Mouse (Mus musculus) liver, embryonic 13.5 days (tissue): ENCODE measurements around the gene Gse1. TPM values are rescaled to one million over a fixed set of nuclear protein-coding genes. Genes with fewer than 3 reads are reported as not detected.
A peak's percentile ranks its signal among the peaks of the same experiment; 100 is the strongest.

Experiments used
- ATAC-seq: fragments of 200-750 bp; cut with Nextera tagmentation; 2 replicates; pipeline ENCODE4 v1.8.0; 2017; ENCODE audit warnings: low read depth, mild to moderate bottlenecking, moderate number of reproducible peaks, moderate library complexity
- DNase-seq: peaks from one replicate; pipeline ENCODE4 v3.0.0; 2022
- H3K27ac ChIP-seq: fragments of 300-500 bp; sonication (generic); 2 replicates; pipeline ENCODE4 v1.5.1; 2015; ENCODE audit warnings: moderate library complexity, mild to moderate bottlenecking, inconsistent platforms
- H3K27me3 ChIP-seq: fragments of 300-500 bp; sonication (generic); 2 replicates; pipeline ENCODE4 v1.6.1; 2015; ENCODE audit warnings: mild to moderate bottlenecking, inconsistent platforms
- H3K36me3 ChIP-seq: fragments of 300-500 bp; sonication (generic); 2 replicates; pipeline ENCODE4 v1.6.1; 2015; ENCODE audit warnings: mild to moderate bottlenecking, inconsistent platforms
- H3K4me1 ChIP-seq: fragments of 300-500 bp; sonication (generic); replicated peaks from 2 replicates; pipeline ENCODE4 v1.6.1; 2015; ENCODE audit warnings: inconsistent platforms
- H3K4me2 ChIP-seq: fragments of 300-500 bp; sonication (generic); 2 replicates; pipeline ENCODE4 v1.6.1; 2015; ENCODE audit warnings: inconsistent platforms, mild to moderate bottlenecking, moderate library complexity
- H3K4me3 ChIP-seq: fragments of 300-500 bp; sonication (generic); replicated peaks from 2 replicates; pipeline ENCODE4 v1.5.1; 2015; ENCODE audit warnings: mild to moderate bottlenecking, inconsistent platforms
- H3K9ac ChIP-seq: fragments of 300-500 bp; sonication (generic); 2 replicates; pipeline ENCODE4 v1.6.1; 2015; ENCODE audit warnings: mild to moderate bottlenecking, inconsistent platforms
- H3K9me3 ChIP-seq: fragments of 300-500 bp; sonication (generic); replicated peaks from 2 replicates; pipeline ENCODE4 v1.6.1; 2016; ENCODE audit warnings: inconsistent platforms
- WGBS: fragments of 180-500 bp; shearing (Covaris S2); methylation state at CpG from one replicate; pipeline ENCODE4 v1.1.7; 2015; ENCODE audit not compliant: insufficient replicate concordance; 5-methylcytosine and 5-hydroxymethylcytosine counted together
- polyA plus RNA-seq: library from polyadenylated mRNA; unstranded; fragments of >200 nt; fragmentation: Nextera tagmentation; extraction: Ambion mirVana; gene quantifications from 2 replicates; pipeline ENCODE4 v1.2.1, GENCODE M21; 2015

Gse1 gene
- polyA plus RNA-seq, 1 experiment from 2014 or later: 8.3 TPM

GRCm38 (mm10) chr8:120542995-120543394 is 314.7 kb downstream of the Gse1 start:
- peaks cover 36% of the 10 kb centered on the region for H3K36me3 ChIP-seq
- 0 out of 2 replicates have a peak overlapping the region, but pooled peaks have one; percentile 3 for H3K4me2 ChIP-seq
- DNase-seq: no peak
- H3K27me3 ChIP-seq: no peaks in the 10 kb centered on the region
- ATAC-seq: no peak
- 59% methylated on average over 13 of the region's 13 CpGs for WGBS
- H3K9ac ChIP-seq: 0 out of 2 replicates have a peak overlapping the region, but pooled peaks have one; percentile 17
- H3K9me3 ChIP-seq: no peaks in the 10 kb centered on the region
- H3K4me3 ChIP-seq: no peak overlapping the region
- peak overlapping the region; percentile 94 for H3K27ac ChIP-seq
- H3K4me1 ChIP-seq: peaks cover 100% of the 10 kb centered on the region

GRCm38 (mm10) chr8:120543416-120544055 is 315.3 kb downstream of the Gse1 start:
- WGBS: 77% methylated on average over 8 of the region's 8 CpGs
- no peak for ATAC-seq
- Histone ChIP-seq H3K4me2 (0 out of 2 replicates have a peak overlapping the region, but pooled peaks have one; percentile 3), H3K36me3 (peaks cover 41% of the 10 kb centered on the region), H3K9me3 (no peaks in the 10 kb centered on the region), H3K9ac (no peak overlapping the region), H3K27me3 (no peaks in the 10 kb centered on the region), H3K27ac (peak overlapping the region; percentile 94), H3K4me3 (no peak overlapping the region), H3K4me1 (peaks cover 100% of the 10 kb centered on the region)
- DNase-seq: no peak

GRCm38 (mm10) chr8:120544155-120544554 is 315.9 kb downstream of the Gse1 start:
- WGBS: 59% methylated on average over 5 of the region's 5 CpGs
- H3K36me3 ChIP-seq: peaks cover 46% of the 10 kb centered on the region
- no peak for ATAC-seq
- H3K9ac ChIP-seq: no peak overlapping the region
- no peaks in the 10 kb centered on the region for H3K9me3 ChIP-seq
- H3K4me1 ChIP-seq: peaks cover 99% of the 10 kb centered on the region
- DNase-seq: no peak
- H3K4me3 ChIP-seq: no peak overlapping the region
- no peak overlapping the region for H3K4me2 ChIP-seq
- H3K27ac ChIP-seq: 0 out of 2 replicates have a peak overlapping the region, but pooled peaks have one; percentile 43
- H3K27me3 ChIP-seq: no peaks in the 10 kb centered on the region

- Histone ChIP-seq H3K4me1 (peaks cover 99% of the 10 kb centered on the region), H3K27me3 (no peaks in the 10 kb centered on the region), H3K4me2 (no peak overlapping the region), H3K4me3 (no peak overlapping the region), H3K9me3 (no peaks in the 10 kb centered on the region), H3K36me3 (peaks cover 73% of the 10 kb centered on the region), H3K9ac (no peak overlapping the region), H3K27ac (no peak overlapping the region)
- DNase-seq (no peak), ATAC-seq (no peak)
- WGBS: 68% methylated on average over 9 of the region's 9 CpGs
These were observed 319.3 kb downstream of the Gse1 start for GRCm38 (mm10) chr8:120547562-120547961.

- DNase-seq: no peak
- no peak overlapping the region for H3K4me2 ChIP-seq
- no peaks in the 10 kb centered on the region for H3K9me3 ChIP-seq
- H3K4me1 ChIP-seq: peaks cover 97% of the 10 kb centered on the region
- H3K4me3 ChIP-seq: no peak overlapping the region
- no peak overlapping the region for H3K9ac ChIP-seq
- no peaks in the 10 kb centered on the region for H3K27me3 ChIP-seq
- no peak for ATAC-seq
- H3K27ac ChIP-seq: no peak overlapping the region
- WGBS: 76% methylated on average over 16 of the region's 16 CpGs
- peaks cover 77% of the 10 kb centered on the region for H3K36me3 ChIP-seq
These were observed 320.1 kb downstream of the Gse1 start for GRCm38 (mm10) chr8:120548313-120548761.

GRCm38 (mm10) chr8:120549321-120549921 is 321.2 kb downstream of the Gse1 start:
- no peaks in the 10 kb centered on the region for H3K27me3 ChIP-seq
- peaks cover 97% of the 10 kb centered on the region for H3K4me1 ChIP-seq
- DNase-seq: no peak
- no peak for ATAC-seq
- no peak overlapping the region for H3K4me3 ChIP-seq
- 68% methylated on average over 25 of the region's 25 CpGs for WGBS
- no peaks in the 10 kb centered on the region for H3K9me3 ChIP-seq
- no peak overlapping the region for H3K27ac ChIP-seq
- no peak overlapping the region for H3K4me2 ChIP-seq
- peak overlapping the region; percentile 7; the same call in 1 of the 2 replicates for H3K9ac ChIP-seq
- H3K36me3 ChIP-seq: peaks cover 88% of the 10 kb centered on the region

GRCm38 (mm10) chr8:120549922-120550321 is 321.7 kb downstream of the Gse1 start:
- Histone ChIP-seq H3K4me3 (no peak overlapping the region), H3K9me3 (no peaks in the 10 kb centered on the region), H3K27me3 (no peaks in the 10 kb centered on the region), H3K36me3 (peaks cover 88% of the 10 kb centered on the region), H3K4me2 (no peak overlapping the region), H3K9ac (no peak overlapping the region; the same call in 1 of the 2 replicates), H3K4me1 (peaks cover 97% of the 10 kb centered on the region), H3K27ac (no peak overlapping the region)
- no peak for DNase-seq
- WGBS: 60% methylated on average over 11 of the region's 11 CpGs
- ATAC-seq: no peak

- Histone ChIP-seq H3K27me3 (no peaks in the 10 kb centered on the region), H3K4me1 (peaks cover 97% of the 10 kb centered on the region), H3K9me3 (no peaks in the 10 kb centered on the region), H3K4me3 (no peak overlapping the region), H3K36me3 (peaks cover 88% of the 10 kb centered on the region), H3K4me2 (no peak overlapping the region), H3K9ac (no peak overlapping the region), H3K27ac (no peak overlapping the region)
- WGBS: 63% methylated on average over 12 of the region's 12 CpGs
- ATAC-seq (no peak), DNase-seq (no peak)
These were observed 322.2 kb downstream of the Gse1 start for GRCm38 (mm10) chr8:120550430-120550829.

- Histone ChIP-seq H3K9ac (no peak overlapping the region), H3K4me3 (no peak overlapping the region), H3K9me3 (no peaks in the 10 kb centered on the region), H3K27me3 (no peaks in the 10 kb centered on the region), H3K4me1 (peaks cover 97% of the 10 kb centered on the region), H3K4me2 (no peak overlapping the region), H3K36me3 (peaks cover 88% of the 10 kb centered on the region), H3K27ac (no peak overlapping the region)
- ATAC-seq (no peak), DNase-seq (no peak)
- 81% methylated on average over 11 of the region's 11 CpGs for WGBS
These were observed 322.9 kb downstream of the Gse1 start for GRCm38 (mm10) chr8:120550937-120551676.

- H3K4me3 ChIP-seq: no peak overlapping the region
These were observed 323.4 kb downstream of the Gse1 start for GRCm38 (mm10) chr8:120551677-120551980.

GRCm38 (mm10) chr8:120552509-120552908 is 324.3 kb downstream of the Gse1 start:
- no peak overlapping the region for H3K4me2 ChIP-seq
- H3K27me3 ChIP-seq: no peaks in the 10 kb centered on the region
- no peak overlapping the region for H3K4me3 ChIP-seq
- ATAC-seq (no peak), DNase-seq (no peak)
- 91% methylated on average over 11 of the region's 11 CpGs for WGBS
- H3K27ac ChIP-seq: no peak overlapping the region
- H3K9me3 ChIP-seq: no peaks in the 10 kb centered on the region
- peaks cover 94% of the 10 kb centered on the region for H3K36me3 ChIP-seq
- peaks cover 97% of the 10 kb centered on the region for H3K4me1 ChIP-seq
- no peak overlapping the region for H3K9ac ChIP-seq

More at GRCm38 (mm10) chr8:120551677-120551980, 323.4 kb downstream of the Gse1 start:
- ATAC-seq: no peak
- WGBS: 88% methylated on average over 3 of the region's 3 CpGs
- Histone ChIP-seq H3K4me1 (peaks cover 97% of the 10 kb centered on the region), H3K9me3 (no peaks in the 10 kb centered on the region), H3K27me3 (no peaks in the 10 kb centered on the region), H3K9ac (no peak overlapping the region), H3K36me3 (peaks cover 89% of the 10 kb centered on the region), H3K27ac (no peak overlapping the region), H3K4me2 (no peak overlapping the region)
- no peak for DNase-seq
